Mouse (Mus musculus): ENCODE measurements at regions not wholly inside any gene's neighbourhood (a gene's known extent, or its start where the extent isn't known, plus 50 kb on each side); places are given as distances from the start of the nearest gene placed in this dataset.

- DNase-seq: no peak
These were observed 119.3 kb upstream of the Nr5a2 start for GRCm38 (mm10) chr1:137079401-137080003.

GRCm38 (mm10) chr1:137074787-137075186 lies 114.5 kb upstream of the Nr5a2 start:
- peak in 1 of 2 experiments; percentile 10 for DNase-seq

GRCm38 (mm10) chr1:137073857-137074572 lies 113.8 kb upstream of the Nr5a2 start:
- peak; percentile 7 to 10 for DNase-seq

GRCm38 (mm10) chr1:137060914-137061313 lies 100.7 kb upstream of the Nr5a2 start:
- no peak for DNase-seq

GRCm38 (mm10) chr1:137053134-137053533 lies 92.9 kb upstream of the Nr5a2 start:
- no peak for DNase-seq

- no peak for DNase-seq
These were observed 91.3 kb upstream of the Nr5a2 start for GRCm38 (mm10) chr1:137051515-137051914.

GRCm38 (mm10) chr1:137044076-137044475 lies 83.8 kb upstream of the Nr5a2 start:
- DNase-seq: no peak

- no peak for DNase-seq
These were observed 82.3 kb upstream of the Nr5a2 start for GRCm38 (mm10) chr1:137042414-137043010.

GRCm38 (mm10) chr1:137040898-137041297 lies 80.7 kb upstream of the Nr5a2 start:
- no peak for DNase-seq

GRCm38 (mm10) chr1:137034586-137034985 lies 74.3 kb upstream of the Nr5a2 start:
- DNase-seq: no peak

- no peak for DNase-seq
These were observed 73.4 kb upstream of the Nr5a2 start for GRCm38 (mm10) chr1:137033679-137034078.

- no peak for DNase-seq
These were observed 63.5 kb upstream of the Nr5a2 start for GRCm38 (mm10) chr1:137023706-137024105.

GRCm38 (mm10) chr1:137020528-137020927 lies 60.3 kb upstream of the Nr5a2 start:
- DNase-seq: no peak

GRCm38 (mm10) chr1:137017642-137018041 lies 57.4 kb upstream of the Nr5a2 start:
- no peak for DNase-seq

GRCm38 (mm10) chr1:137010240-137010926 lies 50.1 kb upstream of the Nr5a2 start:
- no peak for DNase-seq

Data from kidney, postnatal 4 days (tissue).